Mouse (Mus musculus) bone marrow macrophage, adult 2 months (primary cell): ENCODE data around the gene Ntm. TPM values are rescaled to one million over a fixed set of nuclear protein-coding genes. Genes with fewer than 3 reads are reported as not detected.

Source experiments
- H3K27ac ChIP-seq: 2 replicates; pipeline ENCODE4 v1.5.1; 2012; ENCODE audit warnings: low read depth, low read length; ENCODE audit not compliant: insufficient read depth
- H3K4me1 ChIP-seq: 2 replicates; pipeline ENCODE4 v1.6.1; 2012; ENCODE audit warnings: low read length; ENCODE audit not compliant: control insufficient read depth, insufficient read depth
- H3K4me3 ChIP-seq: 2 replicates; pipeline ENCODE4 v1.5.1; 2012; ENCODE audit warnings: mild to moderate bottlenecking, low read length, moderate library complexity; ENCODE audit not compliant: insufficient read depth
- CTCF ChIP-seq: IDR thresholded peaks from 2 replicates; pipeline ENCODE4 v1.5.1; 2012; ENCODE audit warnings: low read depth, mild to moderate bottlenecking, low read length, moderate library complexity
- POLR2A ChIP-seq: IDR thresholded peaks from 2 replicates; pipeline ENCODE4 v1.6.1; 2012; ENCODE audit warnings: mild to moderate bottlenecking, low read depth, low read length, borderline replicate concordance
- polyA plus RNA-seq: library from polyadenylated mRNA; stranded (reverse); fragments of >200 nt; gene quantifications from 2 replicates; pipeline ENCODE4 v1.2.4, GENCODE M21; 2012; ENCODE audit not compliant: missing spikeins, insufficient read depth, insufficient read length

Gene Ntm
- polyA plus RNA-seq, 1 experiment: not detected

GRCm38 (mm10) chr9:29859256-29860048, 103.5 kb downstream of the Ntm start:
- Histone ChIP-seq H3K27ac (no peak overlapping the region), H3K4me1 (no peaks in the 10 kb centered on the region), H3K4me3 (no peak overlapping the region)
- TF ChIP-seq CTCF (no peak), POLR2A (no peak)

- TF ChIP-seq POLR2A: no peak
- TF ChIP-seq CTCF: no peak
- H3K27ac ChIP-seq: no peak overlapping the region
- no peak overlapping the region for H3K4me3 ChIP-seq
- no peaks in the 10 kb centered on the region for H3K4me1 ChIP-seq
These were observed 114.0 kb downstream of the Ntm start for GRCm38 (mm10) chr9:29848735-29849455.

- Histone ChIP-seq H3K4me3 (no peak overlapping the region), H3K27ac (no peak overlapping the region), H3K4me1 (no peaks in the 10 kb centered on the region)
- TF ChIP-seq POLR2A (no peak), CTCF (no peak)
These were observed 125.6 kb downstream of the Ntm start for GRCm38 (mm10) chr9:29837344-29837743.

GRCm38 (mm10) chr9:29834911-29835310, 128.0 kb downstream of the Ntm start:
- Histone ChIP-seq H3K4me1 (no peaks in the 10 kb centered on the region), H3K4me3 (no peak overlapping the region), H3K27ac (no peak overlapping the region)
- TF ChIP-seq CTCF (no peak), POLR2A (no peak)

GRCm38 (mm10) chr9:29833781-29834180, 129.2 kb downstream of the Ntm start:
- H3K4me3 ChIP-seq: no peak overlapping the region
- no peaks in the 10 kb centered on the region for H3K4me1 ChIP-seq
- no peak for TF ChIP-seq CTCF
- TF ChIP-seq POLR2A: no peak
- H3K27ac ChIP-seq: no peak overlapping the region

GRCm38 (mm10) chr9:29827240-29827660, 135.7 kb downstream of the Ntm start:
- Histone ChIP-seq H3K4me1 (no peaks in the 10 kb centered on the region), H3K27ac (no peak overlapping the region), H3K4me3 (no peak overlapping the region)
- TF ChIP-seq POLR2A (no peak), CTCF (no peak)

- no peak overlapping the region for H3K4me3 ChIP-seq
- no peak for TF ChIP-seq CTCF
- no peak for TF ChIP-seq POLR2A
- H3K4me1 ChIP-seq: no peaks in the 10 kb centered on the region
- no peak overlapping the region for H3K27ac ChIP-seq
These were observed 137.7 kb downstream of the Ntm start for GRCm38 (mm10) chr9:29825236-29825635.

- TF ChIP-seq POLR2A (no peak), CTCF (no peak)
- no peak overlapping the region for H3K27ac ChIP-seq
These were observed 139.2 kb downstream of the Ntm start for GRCm38 (mm10) chr9:29823716-29824115.

GRCm38 (mm10) chr9:29812685-29813084, 150.3 kb downstream of the Ntm start:
- Histone ChIP-seq H3K4me3 (no peak overlapping the region), H3K4me1 (no peaks in the 10 kb centered on the region), H3K27ac (no peak overlapping the region)
- TF ChIP-seq POLR2A: no peak
- TF ChIP-seq CTCF: no peak

More at GRCm38 (mm10) chr9:29823716-29824115, 139.2 kb downstream of the Ntm start:
- Histone ChIP-seq H3K4me3 (no peak overlapping the region), H3K4me1 (no peaks in the 10 kb centered on the region)

- no peak overlapping the region for H3K4me3 ChIP-seq
These were observed 156.2 kb downstream of the Ntm start for GRCm38 (mm10) chr9:29806790-29807189.

More at GRCm38 (mm10) chr9:29806790-29807189, 156.2 kb downstream of the Ntm start:
- TF ChIP-seq CTCF: no peak
- no peak for TF ChIP-seq POLR2A
- Histone ChIP-seq H3K4me1 (no peaks in the 10 kb centered on the region), H3K27ac (no peak overlapping the region)
